Mouse (Mus musculus) kidney, adult 2 months (tissue): Measurements from ENCODE around the gene Tenm3.

Experiments used
- CTCF ChIP-seq: fragments of 200-500 bp; conservative IDR thresholded peaks from 2 replicates; pipeline ENCODE4 v1.5.1; 2011; ENCODE audit warnings: low read depth, mild to moderate bottlenecking, control low read depth, low read length, moderate library complexity, mixed read lengths; ENCODE audit not compliant: insufficient read depth, insufficient read length
- POLR2A ChIP-seq: fragments of 200-500 bp; IDR thresholded peaks from one replicate; pipeline ENCODE4 v1.6.1; 2011; ENCODE audit warnings: low read depth, low read length, control low read depth

- TF ChIP-seq POLR2A, result no peak
- no peak for TF ChIP-seq CTCF
These were observed 155.6 kb downstream of the Tenm3 start for GRCm38 (mm10) chr8:48688188-48688587.
